Mouse (Mus musculus): Measurements from ENCODE around the gene Slc22a14. TPM values are rescaled to one million over a fixed set of nuclear protein-coding genes. Genes with fewer than 3 reads are reported as not detected.

Gene Slc22a14
- total RNA-seq, 1 experiment = 0.45 TPM

DNA sequence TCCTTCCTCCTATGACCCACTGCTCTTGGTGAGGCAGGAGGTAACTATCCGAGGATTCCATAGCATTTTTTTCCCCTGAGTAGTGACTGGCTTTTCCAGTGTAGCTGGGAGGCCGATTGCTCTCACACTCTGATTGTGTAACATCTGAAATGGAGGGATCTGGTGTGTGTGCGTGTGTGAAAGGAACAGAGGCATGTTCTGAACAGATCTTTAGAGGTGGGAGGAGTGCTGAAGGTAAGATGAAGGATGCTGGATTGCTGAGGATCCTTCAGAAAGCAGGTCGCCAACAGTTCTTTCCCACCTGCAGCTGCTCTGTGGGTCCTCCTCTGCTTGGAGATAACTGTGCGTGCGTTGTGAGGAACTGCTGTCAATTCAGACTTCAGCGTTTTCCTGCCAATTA lies 36.0 kb upstream of the Slc22a14 start:
- no peak overlapping the region for H3K27ac ChIP-seq (ENCODE audit: insufficient read depth, low read depth, low read length, poor library complexity, severe bottlenecking)
- DNase-seq (ENCODE audit: low read depth, low spot score) = no peak
- no peaks in the 10 kb centered on the region for H3K9me3 ChIP-seq (ENCODE audit: control insufficient read depth, insufficient read depth, low read depth, low read length)

DNA sequence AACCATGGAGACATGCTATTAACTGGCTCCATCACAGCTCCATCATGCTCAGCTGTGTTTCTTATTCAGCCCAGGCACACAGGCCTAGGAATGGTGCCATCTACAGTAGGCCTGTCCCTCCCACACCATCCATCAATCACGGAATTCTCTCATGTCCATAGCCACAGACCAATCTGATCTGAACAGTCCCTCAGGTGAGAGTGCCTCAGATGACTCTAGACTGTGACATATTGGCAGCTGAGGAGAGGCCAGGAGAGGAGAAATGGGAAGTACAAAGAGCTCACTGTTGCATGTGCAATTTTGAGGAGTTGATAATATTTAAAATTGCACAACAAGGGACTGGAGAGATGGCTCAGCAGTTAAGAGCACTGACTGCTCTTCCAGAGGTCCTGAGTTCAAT lies 29.5 kb upstream of the Slc22a14 start:
- H3K27ac ChIP-seq (ENCODE audit: insufficient read depth, low read depth, low read length, poor library complexity, severe bottlenecking) = no peak overlapping the region
- in situ Hi-C loops (cut with MboI; ENCODE audit: low sequenced_read_pairs in 2 of 2, unreplicated experiment in 2 of 2) = no loop called here
- H3K4me3 ChIP-seq (ENCODE audit: insufficient read depth in 1 of 2, low read depth in 1 of 2, low read length in 2 of 2, poor library complexity in 1 of 2, severe bottlenecking in 1 of 2) = no peak overlapping the region
- H3K36me3 ChIP-seq (ENCODE audit: control insufficient read depth, insufficient read depth, low read length, poor library complexity, severe bottlenecking) = peaks cover 7% of the 10 kb centered on the region
- H3K4me1 ChIP-seq (ENCODE audit: control insufficient read depth in 2 of 2, insufficient read depth in 2 of 2, low read length in 2 of 2, poor library complexity in 1 of 2) = peaks cover 0 to 6% of the 10 kb centered on the region in 2 experiments; a peak in 1 of 4 replicates
- DNase-seq (ENCODE audit: low read depth, low spot score) = no peak
- H3K9ac ChIP-seq (ENCODE audit: insufficient read depth, low read depth, low read length, poor library complexity, severe bottlenecking) = no peak overlapping the region
- H3K9me3 ChIP-seq (ENCODE audit: control insufficient read depth, insufficient read depth, low read depth, low read length) = no peaks in the 10 kb centered on the region
- TF ChIP-seq MAFK (IDR thresholded peaks at IDR 0.05; ENCODE audit: insufficient read depth, low read depth, low read length) (no peak), CHD2 (IDR thresholded peaks at IDR 0.05; ENCODE audit: low read depth, low read length) (no peak), ZC3H11A (IDR thresholded peaks at IDR 0.05; ENCODE audit: borderline replicate concordance, low read depth, low read length) (no peak), HCFC1 (IDR thresholded peaks at IDR 0.05; ENCODE audit: borderline replicate concordance, insufficient read depth, low read length) (no peak), ZNF384 (IDR thresholded peaks at IDR 0.05; ENCODE audit: low read depth, low read length) (no peak)

More for the DNA sequence above, 36.0 kb upstream of the Slc22a14 start:
- in situ Hi-C loops (cut with MboI; ENCODE audit: low sequenced_read_pairs in 2 of 2, unreplicated experiment in 2 of 2) = no loop called here
- Histone ChIP-seq H3K4me3 (ENCODE audit: insufficient read depth in 1 of 2, low read depth in 1 of 2, low read length in 2 of 2, poor library complexity in 1 of 2, severe bottlenecking in 1 of 2) (peak overlapping the region; percentile 57 to 90), H3K4me1 (ENCODE audit: control insufficient read depth in 2 of 2, insufficient read depth in 2 of 2, low read length in 2 of 2, poor library complexity in 1 of 2) (peaks cover 4 to 9% of the 10 kb centered on the region in 2 experiments; a peak in 2 of 4 replicates), H3K36me3 (ENCODE audit: control insufficient read depth, insufficient read depth, low read length, poor library complexity, severe bottlenecking) (peaks cover 2% of the 10 kb centered on the region), H3K9ac (ENCODE audit: insufficient read depth, low read depth, low read length, poor library complexity, severe bottlenecking) (peak overlapping the region; percentile 69)
- TF ChIP-seq ZNF384 (IDR thresholded peaks at IDR 0.05; ENCODE audit: low read depth, low read length) (no peak), CHD2 (IDR thresholded peaks at IDR 0.05; ENCODE audit: low read depth, low read length) (no peak), HCFC1 (IDR thresholded peaks at IDR 0.05; ENCODE audit: borderline replicate concordance, insufficient read depth, low read length) (no peak), ZC3H11A (IDR thresholded peaks at IDR 0.05; ENCODE audit: borderline replicate concordance, low read depth, low read length) (no peak), MAFK (IDR thresholded peaks at IDR 0.05; ENCODE audit: insufficient read depth, low read depth, low read length) (no peak)

DNA sequence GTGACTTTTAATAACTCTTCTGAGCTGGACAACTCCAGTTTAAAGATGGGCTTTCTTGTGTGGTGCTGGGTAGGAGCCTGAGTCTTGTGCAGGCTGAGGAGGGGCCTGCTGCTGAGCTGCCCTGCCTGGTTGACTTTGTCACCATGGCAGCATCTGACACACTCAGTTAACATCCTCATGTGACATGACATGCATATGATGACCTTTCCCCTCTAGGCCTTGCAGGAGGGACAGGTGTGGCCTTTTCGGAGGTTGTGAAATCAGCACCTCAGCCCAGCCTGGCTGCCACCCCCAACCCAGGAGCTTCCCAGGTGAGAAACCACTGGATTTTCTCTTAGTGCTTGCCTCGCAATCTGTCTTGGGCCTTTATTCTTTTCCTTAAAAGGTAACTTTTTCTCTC lies 24.9 kb upstream of the Slc22a14 start:
- no peaks in the 10 kb centered on the region for H3K9me3 ChIP-seq (ENCODE audit: control insufficient read depth, insufficient read depth, low read depth, low read length)
- peaks cover 0 to 6% of the 10 kb centered on the region in 2 experiments; a peak in 1 of 4 replicates for H3K4me1 ChIP-seq (ENCODE audit: control insufficient read depth in 2 of 2, insufficient read depth in 2 of 2, low read length in 2 of 2, poor library complexity in 1 of 2)
- no peak for DNase-seq (ENCODE audit: low read depth, low spot score)
- H3K4me3 ChIP-seq (ENCODE audit: insufficient read depth in 1 of 2, low read depth in 1 of 2, low read length in 2 of 2, poor library complexity in 1 of 2, severe bottlenecking in 1 of 2) = no peak overlapping the region
- H3K9ac ChIP-seq (ENCODE audit: insufficient read depth, low read depth, low read length, poor library complexity, severe bottlenecking) = no peak overlapping the region
- TF ChIP-seq CHD2 (IDR thresholded peaks at IDR 0.05; ENCODE audit: low read depth, low read length) (no peak), HCFC1 (IDR thresholded peaks at IDR 0.05; ENCODE audit: borderline replicate concordance, insufficient read depth, low read length) (no peak), ZNF384 (IDR thresholded peaks at IDR 0.05; ENCODE audit: low read depth, low read length) (no peak), ZC3H11A (IDR thresholded peaks at IDR 0.05; ENCODE audit: borderline replicate concordance, low read depth, low read length) (no peak), MAFK (IDR thresholded peaks at IDR 0.05; ENCODE audit: insufficient read depth, low read depth, low read length) (no peak)
- H3K36me3 ChIP-seq (ENCODE audit: control insufficient read depth, insufficient read depth, low read length, poor library complexity, severe bottlenecking) = peaks cover 7% of the 10 kb centered on the region
- in situ Hi-C loops (cut with MboI; ENCODE audit: low sequenced_read_pairs in 2 of 2, unreplicated experiment in 2 of 2) = no loop called here
- no peak overlapping the region for H3K27ac ChIP-seq (ENCODE audit: insufficient read depth, low read depth, low read length, poor library complexity, severe bottlenecking)

DNA sequence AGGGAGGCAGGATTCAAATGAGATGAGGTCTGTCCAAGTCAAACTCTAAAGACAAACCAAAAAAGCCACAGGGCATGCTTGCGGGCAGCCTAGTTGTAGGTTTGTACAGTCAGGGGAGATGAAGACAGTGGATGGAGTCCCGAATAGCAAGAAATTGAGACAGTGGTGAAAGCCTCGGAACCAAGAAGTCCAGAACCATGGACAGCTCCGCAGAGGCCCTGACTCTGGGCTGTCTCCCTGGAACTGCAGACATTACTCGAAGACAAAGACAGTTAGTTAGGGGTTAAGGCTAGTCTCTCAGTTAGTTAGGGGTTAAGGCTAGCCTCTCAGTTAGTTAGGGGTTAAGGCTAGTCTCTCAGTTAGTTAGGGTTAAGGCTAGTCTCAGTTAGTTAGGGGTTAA lies 23.6 kb upstream of the Slc22a14 start:
- Histone ChIP-seq H3K36me3 (ENCODE audit: control insufficient read depth, insufficient read depth, low read length, poor library complexity, severe bottlenecking) (peaks cover 7% of the 10 kb centered on the region), H3K9ac (ENCODE audit: insufficient read depth, low read depth, low read length, poor library complexity, severe bottlenecking) (no peak overlapping the region), H3K27ac (ENCODE audit: insufficient read depth, low read depth, low read length, poor library complexity, severe bottlenecking) (no peak overlapping the region), H3K9me3 (ENCODE audit: control insufficient read depth, insufficient read depth, low read depth, low read length) (no peaks in the 10 kb centered on the region), H3K4me1 (ENCODE audit: control insufficient read depth in 2 of 2, insufficient read depth in 2 of 2, low read length in 2 of 2, poor library complexity in 1 of 2) (peaks cover 0 to 6% of the 10 kb centered on the region in 2 experiments; a peak in 1 of 4 replicates), H3K4me3 (ENCODE audit: insufficient read depth in 1 of 2, low read depth in 1 of 2, low read length in 2 of 2, poor library complexity in 1 of 2, severe bottlenecking in 1 of 2) (no peak overlapping the region)
- in situ Hi-C loops (cut with MboI; ENCODE audit: low sequenced_read_pairs in 2 of 2, unreplicated experiment in 2 of 2) = no loop called here
- TF ChIP-seq MAFK (IDR thresholded peaks at IDR 0.05; ENCODE audit: insufficient read depth, low read depth, low read length) = no peak
- no peak for TF ChIP-seq CHD2 (IDR thresholded peaks at IDR 0.05; ENCODE audit: low read depth, low read length)
- DNase-seq (ENCODE audit: low read depth, low spot score) = peak; percentile 73

DNA sequence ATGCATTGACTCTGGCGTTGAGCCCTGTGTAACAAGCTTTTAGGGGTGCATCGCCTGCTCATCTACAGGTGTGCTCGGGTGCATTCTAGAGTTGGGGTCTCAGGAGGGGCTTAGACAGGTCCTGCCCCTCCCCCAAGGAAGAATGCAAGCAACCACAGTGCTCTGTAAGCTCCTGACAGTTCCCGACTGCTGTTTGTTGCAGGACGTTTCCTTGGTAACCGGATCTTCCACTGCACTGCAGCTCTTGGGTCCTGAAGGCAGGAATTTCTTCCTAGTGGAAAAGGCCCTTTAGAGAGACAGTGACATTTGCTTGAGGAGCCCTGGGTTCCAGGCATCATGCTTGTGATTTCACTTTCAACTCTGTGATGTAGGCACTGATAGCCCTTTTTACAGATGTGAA lies 17.2 kb upstream of the Slc22a14 start:
- DNase-seq (ENCODE audit: low read depth, low spot score) = no peak
- no peak overlapping the region for H3K9ac ChIP-seq (ENCODE audit: insufficient read depth, low read depth, low read length, poor library complexity, severe bottlenecking)
- H3K4me3 ChIP-seq (ENCODE audit: insufficient read depth in 1 of 2, low read depth in 1 of 2, low read length in 2 of 2, poor library complexity in 1 of 2, severe bottlenecking in 1 of 2) = no peak overlapping the region
- no peak for TF ChIP-seq MAFK (IDR thresholded peaks at IDR 0.05; ENCODE audit: insufficient read depth, low read depth, low read length)
- TF ChIP-seq ZNF384 (IDR thresholded peaks at IDR 0.05; ENCODE audit: low read depth, low read length) = no peak
- TF ChIP-seq CHD2 (IDR thresholded peaks at IDR 0.05; ENCODE audit: low read depth, low read length) = no peak
- no peak for TF ChIP-seq HCFC1 (IDR thresholded peaks at IDR 0.05; ENCODE audit: borderline replicate concordance, insufficient read depth, low read length)
- no peaks in the 10 kb centered on the region for H3K4me1 ChIP-seq (ENCODE audit: control insufficient read depth in 2 of 2, insufficient read depth in 2 of 2, low read length in 2 of 2, poor library complexity in 1 of 2)
- in situ Hi-C loops (cut with MboI; ENCODE audit: low sequenced_read_pairs in 2 of 2, unreplicated experiment in 2 of 2) = no loop called here
- peaks cover 15% of the 10 kb centered on the region for H3K36me3 ChIP-seq (ENCODE audit: control insufficient read depth, insufficient read depth, low read length, poor library complexity, severe bottlenecking)
- H3K9me3 ChIP-seq (ENCODE audit: control insufficient read depth, insufficient read depth, low read depth, low read length) = no peaks in the 10 kb centered on the region
- no peak overlapping the region for H3K27ac ChIP-seq (ENCODE audit: insufficient read depth, low read depth, low read length, poor library complexity, severe bottlenecking)
